Mouse (Mus musculus): ENCODE data around the gene Zfp454. TPM values are rescaled to one million over a fixed set of nuclear protein-coding genes. Genes with fewer than 3 reads are reported as not detected.

Gene Zfp454
- total RNA-seq (2017) = not detected in 2 replicates

DNA sequence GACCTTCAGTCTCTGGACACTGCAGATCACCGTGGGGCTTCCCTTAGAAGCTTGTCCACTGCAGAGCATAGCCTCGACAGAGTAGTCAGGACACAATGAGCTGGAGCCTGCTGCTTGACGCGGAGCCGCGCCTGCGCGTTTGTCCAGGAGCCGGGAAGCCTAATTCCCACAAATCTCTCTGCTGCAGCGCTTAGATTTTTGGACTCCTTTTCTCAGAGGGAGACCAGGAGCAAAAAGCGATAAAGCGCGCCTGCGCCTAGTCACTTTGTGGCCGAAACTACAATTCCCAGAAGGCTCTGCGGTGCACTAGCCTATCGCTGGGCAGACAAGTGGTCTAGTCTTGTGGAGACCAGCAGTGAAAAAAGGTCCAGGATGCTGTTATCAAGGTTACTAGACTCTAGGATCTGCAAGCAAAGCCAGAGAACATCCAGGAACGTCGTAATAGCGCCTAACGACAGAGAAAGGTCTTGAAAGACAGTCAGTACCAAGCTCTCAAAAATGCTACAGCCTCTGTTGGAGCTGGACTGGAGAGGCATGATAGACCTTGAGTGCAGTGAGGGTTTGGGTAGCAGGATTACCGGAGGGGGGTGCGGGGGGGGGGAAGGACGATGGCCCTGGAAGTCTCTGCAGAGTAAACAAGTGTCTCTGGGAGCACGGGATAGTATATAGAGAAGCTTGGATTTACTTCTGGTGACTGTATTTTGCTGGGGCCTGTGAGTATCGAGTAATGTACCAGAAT is at the start of gene Zfp454:
Gene Zfp454 (minus strand): TSS at position 262 of the 739 bp plus-strand sequence.
- ATAC-seq (ENCODE audit: extremely low read depth, insufficient number of reproducible peaks, low FRiP score, poor library complexity, severe bottlenecking) = no peak

DNA sequence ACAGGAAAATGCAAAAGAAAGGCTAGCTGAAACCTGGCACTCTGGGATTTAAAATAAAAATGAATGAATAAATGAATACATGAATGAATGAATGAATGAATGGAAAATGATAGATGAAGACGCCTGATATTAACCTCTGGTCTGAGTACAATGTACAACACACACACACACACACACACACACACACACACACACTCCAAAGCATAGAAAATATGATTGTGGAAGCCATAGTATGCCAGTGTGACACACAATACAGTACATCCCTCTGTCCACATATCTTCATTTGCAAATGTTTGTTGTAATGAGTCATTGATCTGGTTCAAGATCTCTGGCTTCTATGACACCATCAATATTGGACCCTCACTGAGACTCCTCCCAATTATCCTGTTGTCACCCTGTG is 44.6 kb upstream of the Zfp454 start:
- no peak for ATAC-seq (ENCODE audit: extremely low read depth, insufficient number of reproducible peaks, low FRiP score, poor library complexity, severe bottlenecking)

DNA sequence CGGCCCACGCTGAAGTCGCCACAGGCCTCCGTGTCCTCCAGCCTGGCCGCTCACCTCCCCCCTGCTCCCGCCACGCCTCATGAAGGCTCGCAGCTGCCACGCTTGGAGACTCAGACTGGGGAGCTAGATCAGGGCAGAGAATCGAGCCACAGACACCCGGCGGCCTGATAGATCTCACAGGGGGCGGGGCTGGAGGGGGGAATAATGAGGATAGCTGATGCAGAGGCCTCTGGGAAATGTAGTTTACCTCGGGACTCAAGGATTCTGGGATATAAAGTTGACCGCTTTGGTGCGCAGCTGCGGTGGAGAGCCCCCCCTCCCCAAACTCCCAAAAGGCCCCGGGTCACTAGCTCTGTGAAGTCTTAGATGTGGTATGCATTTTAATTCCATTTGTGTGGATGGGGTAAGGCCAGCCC is 44.0 kb upstream of the Zfp454 start, which contains the start of gene Zfp354b:
Gene Zfp354b (minus strand): TSS at position 183 of the 416 bp plus-strand sequence.
- ATAC-seq (ENCODE audit: extremely low read depth, insufficient number of reproducible peaks, low FRiP score, poor library complexity, severe bottlenecking) = peak; percentile 74; the same call in 1 of the 2 replicates

DNA sequence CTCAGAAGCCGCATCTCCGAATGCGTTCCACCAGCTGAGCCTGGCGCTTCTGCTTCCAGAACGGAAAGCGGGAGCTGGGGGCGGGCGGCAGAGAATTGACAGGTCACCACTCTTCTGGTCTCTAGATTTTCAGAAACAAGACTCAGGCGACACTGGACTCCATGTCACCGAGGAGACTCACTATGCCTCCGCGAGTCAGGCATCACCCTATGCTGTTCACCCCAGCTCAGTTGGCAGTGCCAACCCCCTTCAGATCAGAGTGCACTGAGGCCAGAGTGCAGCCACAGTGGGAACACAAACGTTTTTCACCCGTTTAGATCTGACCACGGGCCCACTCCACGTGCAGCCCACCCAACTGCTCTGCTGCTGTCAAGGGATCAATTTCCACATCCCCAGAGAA is 43.6 kb upstream of the Zfp454 start:
- ATAC-seq (ENCODE audit: extremely low read depth, insufficient number of reproducible peaks, low FRiP score, poor library complexity, severe bottlenecking) = no peak

DNA sequence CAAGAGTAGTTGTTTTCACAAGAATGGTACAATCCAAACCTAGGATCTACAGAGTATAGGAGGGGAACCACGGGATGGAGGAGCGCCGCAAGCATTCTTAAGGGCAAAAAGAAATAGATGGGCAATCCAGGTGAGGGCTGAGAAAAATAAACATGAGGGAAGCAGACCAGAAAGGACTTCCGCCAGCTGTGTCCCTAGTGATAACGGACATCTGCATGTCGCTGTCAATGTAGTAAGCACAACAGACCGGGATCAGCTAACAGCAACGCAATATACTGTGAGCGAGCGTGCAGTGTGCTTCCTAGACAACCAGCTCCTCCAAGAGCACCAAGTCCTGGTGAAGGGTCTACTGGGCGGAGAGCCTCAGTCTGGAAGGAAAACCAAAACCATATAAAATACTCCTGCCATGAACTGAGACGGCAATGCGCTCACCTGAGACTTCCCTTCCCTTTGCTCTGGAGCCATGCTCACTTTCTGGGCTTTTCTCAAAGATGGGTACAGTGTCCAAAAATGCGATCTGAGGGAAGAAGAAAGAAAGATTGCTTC is 43.1 kb upstream of the Zfp454 start:
- no peak for ATAC-seq (ENCODE audit: extremely low read depth, insufficient number of reproducible peaks, low FRiP score, poor library complexity, severe bottlenecking)

DNA sequence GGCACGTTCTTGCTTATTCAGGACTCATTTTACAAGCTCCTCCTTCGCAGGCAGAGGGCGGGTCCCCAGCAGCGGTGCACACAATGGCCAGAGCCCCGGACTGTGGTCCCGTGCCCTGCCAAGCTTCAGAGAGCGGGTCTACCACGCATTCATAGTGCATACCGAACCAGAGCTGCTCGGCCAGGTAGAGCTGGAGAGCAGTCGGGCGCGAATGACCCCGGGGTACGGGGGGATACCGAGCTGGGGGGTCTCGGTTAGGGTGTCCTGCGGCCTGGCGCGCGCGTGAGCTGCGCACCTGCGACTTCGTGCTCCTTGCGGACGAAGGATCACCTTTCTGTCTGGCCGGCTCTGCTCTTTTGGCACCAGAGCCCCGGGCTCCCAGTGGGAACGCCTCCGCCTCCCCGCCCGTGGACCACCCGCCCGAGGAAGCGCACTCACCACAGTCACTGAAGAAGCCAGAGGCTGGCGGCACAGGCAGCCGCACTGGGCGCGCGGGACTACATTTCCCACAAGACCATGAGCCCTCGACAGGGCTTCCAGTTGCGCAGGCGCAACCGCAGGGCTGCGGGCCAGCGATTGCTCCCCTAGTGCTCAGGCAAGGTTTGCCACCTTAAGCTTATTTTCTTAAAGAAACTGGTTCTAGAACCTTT is 28.3 kb upstream of the Zfp454 start, which contains the start of gene Zfp2:
Gene Zfp2 (minus strand): TSS at position 495 of the 650 bp plus-strand sequence.
- ATAC-seq (ENCODE audit: extremely low read depth, insufficient number of reproducible peaks, low FRiP score, poor library complexity, severe bottlenecking) = peak; percentile 91

DNA sequence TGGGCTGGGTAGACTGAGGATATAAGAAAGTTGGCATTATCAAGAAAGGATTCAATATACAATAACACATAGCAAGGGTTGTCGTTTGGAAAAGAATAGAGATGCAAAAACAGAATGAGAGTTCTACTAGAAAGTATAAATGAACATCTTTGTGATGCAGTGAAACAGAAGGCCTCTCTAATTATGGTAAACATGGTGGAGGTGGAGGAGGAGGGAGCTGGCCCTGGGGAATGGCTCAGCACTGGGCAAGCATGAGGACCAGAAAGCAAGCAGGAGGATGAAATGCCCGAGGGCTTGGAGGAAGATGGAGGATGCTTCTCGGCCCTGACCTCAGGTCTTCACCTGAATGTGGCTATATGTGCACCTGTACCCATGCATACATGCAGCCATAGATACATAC is 27.0 kb upstream of the Zfp454 start:
- ATAC-seq (ENCODE audit: extremely low read depth, insufficient number of reproducible peaks, low FRiP score, poor library complexity, severe bottlenecking) = no peak

DNA sequence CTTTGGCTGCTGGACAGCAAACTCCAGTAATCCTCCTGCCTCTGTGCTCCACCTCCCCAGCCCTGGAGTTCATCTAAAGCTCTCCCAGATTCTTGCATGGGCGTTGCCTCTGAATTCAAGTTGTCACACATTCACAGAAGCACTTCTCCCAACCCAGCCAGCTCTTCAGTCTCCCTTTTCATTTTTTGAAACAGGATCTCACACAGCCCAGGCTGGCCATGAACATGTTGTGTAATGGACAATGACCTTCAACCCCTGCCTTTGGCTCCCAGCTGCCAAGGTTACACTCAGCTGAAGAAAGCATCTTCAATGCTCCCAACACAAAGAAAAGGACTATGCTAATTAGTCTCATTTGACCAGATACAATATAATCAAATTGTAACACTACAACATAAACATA is 25.9 kb upstream of the Zfp454 start:
- ATAC-seq (ENCODE audit: extremely low read depth, insufficient number of reproducible peaks, low FRiP score, poor library complexity, severe bottlenecking) = no peak

DNA sequence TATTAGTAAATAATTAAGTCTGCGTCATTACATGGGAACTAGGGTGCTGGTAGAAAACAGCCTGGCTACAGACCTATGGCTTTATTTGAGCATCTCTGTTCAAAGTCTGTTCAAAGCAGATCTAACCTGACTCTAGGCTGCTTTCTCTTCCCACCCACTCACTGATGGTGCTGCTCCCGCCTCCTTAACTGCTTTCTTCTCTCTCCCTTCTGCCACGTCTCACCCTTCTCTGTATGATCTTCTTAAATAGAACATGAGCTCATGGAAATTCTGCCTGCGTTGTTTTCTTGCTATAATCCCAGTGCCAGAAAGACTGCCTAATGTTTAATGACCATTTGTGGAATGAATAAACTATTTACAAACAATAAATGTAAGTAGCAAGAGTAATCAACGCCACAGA is 20.7 kb upstream of the Zfp454 start:
- no peak for ATAC-seq (ENCODE audit: extremely low read depth, insufficient number of reproducible peaks, low FRiP score, poor library complexity, severe bottlenecking)

DNA sequence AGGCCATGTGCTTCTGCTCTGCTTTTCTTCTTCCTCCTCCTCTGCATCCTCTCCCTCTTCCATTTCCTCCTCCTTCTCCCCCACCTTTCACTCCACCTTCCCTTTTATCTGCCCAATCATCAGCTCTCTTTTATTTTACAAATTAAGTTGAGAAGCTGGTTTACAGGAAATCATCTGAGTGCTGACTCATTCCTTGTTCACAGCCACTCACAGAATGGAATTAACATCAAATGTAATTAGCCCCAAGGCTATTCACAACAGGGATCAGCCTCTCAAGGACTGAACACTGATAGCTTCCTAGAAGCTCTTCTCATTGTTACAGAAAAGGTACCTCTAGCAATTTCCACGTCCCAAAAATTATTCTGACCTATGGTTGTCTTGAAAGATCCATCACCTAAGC is 9.9 kb upstream of the Zfp454 start:
- ATAC-seq (ENCODE audit: extremely low read depth, insufficient number of reproducible peaks, low FRiP score, poor library complexity, severe bottlenecking) = no peak

DNA sequence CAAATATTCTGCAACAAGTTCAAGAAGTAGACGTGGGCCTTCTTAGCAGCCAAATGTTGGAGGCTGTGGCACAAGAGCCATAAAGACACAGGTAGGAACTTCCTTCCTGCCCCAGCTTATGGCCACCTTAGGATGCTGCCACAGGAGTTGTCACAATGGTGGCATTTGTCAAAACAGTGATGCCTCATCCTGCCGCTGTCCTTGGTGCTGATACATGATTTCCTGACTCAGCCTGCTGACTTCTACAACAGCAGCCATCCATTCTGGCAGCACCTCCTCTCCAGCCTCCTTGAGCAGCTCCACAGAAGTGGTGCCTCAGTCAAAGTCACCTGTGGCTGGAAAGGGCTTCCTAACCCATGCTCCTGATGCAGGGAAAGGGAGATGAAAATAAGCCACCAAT is 5.0 kb upstream of the Zfp454 start:
- ATAC-seq (ENCODE audit: extremely low read depth, insufficient number of reproducible peaks, low FRiP score, poor library complexity, severe bottlenecking) = no peak

DNA sequence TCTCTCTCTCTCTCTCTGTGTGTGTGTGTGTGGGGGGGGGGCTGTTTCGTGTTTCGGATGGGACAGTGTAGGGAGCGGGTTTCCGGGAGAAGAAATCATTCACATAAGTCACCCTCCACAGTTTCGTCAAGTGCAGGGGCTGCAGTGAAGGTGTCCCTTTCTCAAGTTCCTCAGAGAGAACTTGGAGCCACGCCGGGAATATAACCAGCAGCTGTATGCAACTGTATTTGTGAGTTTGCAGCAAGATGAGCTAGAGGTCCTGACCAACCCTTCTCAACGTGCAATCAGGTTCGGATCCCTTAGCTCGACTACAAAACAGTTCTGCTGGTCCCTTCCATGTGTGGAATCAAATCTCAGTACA is 538 bp downstream of the Zfp454 start:
- no peak for ATAC-seq (ENCODE audit: extremely low read depth, insufficient number of reproducible peaks, low FRiP score, poor library complexity, severe bottlenecking)

DNA sequence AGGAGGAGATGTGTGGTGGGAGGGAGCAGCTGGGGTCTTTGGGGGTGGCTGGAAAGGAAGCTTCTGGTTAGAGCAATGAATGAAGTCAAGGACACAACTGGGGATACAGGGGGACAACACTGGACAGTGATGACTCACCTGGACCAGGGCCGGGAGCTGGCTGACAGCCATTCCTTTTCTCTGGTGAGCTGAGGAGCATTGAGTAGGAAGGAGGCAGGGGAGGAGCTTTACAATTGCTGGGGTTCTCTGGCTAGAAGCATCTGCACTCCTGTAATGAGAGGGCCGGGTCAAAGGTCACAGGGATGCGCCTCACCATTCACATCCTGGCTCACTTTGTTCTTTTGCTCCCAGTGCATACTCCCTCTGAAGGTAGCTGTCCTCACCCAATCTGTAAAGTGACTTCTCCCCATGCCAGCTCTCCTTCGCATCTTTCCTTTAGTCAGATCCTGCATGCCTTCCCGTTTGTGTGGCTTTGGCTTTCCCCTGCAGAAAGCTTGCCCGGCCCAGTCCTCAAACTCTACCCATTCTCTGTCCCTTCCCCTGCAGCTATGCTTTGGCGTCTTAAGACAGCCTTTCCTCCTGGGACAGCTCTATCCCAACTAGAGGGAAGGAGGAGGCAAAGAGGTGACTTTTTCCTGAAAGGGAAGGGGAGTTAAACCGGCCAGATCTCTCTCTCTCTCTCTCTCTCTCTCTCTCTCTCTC is 1.1 kb downstream of the Zfp454 start:
- ATAC-seq (ENCODE audit: extremely low read depth, insufficient number of reproducible peaks, low FRiP score, poor library complexity, severe bottlenecking) = no peak

DNA sequence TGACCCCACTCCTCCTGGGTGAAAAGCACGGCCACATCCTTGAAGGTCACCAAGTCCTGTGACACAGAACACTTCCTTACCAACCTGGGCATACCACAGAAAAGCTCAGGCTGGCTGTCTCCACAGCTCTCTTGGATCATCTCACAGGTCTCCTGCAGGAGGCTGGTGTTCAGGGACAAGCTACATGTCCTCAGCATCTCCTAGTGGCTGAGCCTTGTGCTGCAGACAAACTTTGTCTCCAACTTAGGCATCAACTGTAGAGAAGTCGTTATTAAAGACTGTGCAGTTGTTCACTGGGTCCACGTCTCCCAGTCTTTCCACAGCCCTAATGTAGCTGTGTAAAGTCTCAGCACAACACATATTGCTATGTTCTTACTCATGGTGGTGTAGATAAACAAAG is 3.7 kb downstream of the Zfp454 start:
- no peak for ATAC-seq (ENCODE audit: extremely low read depth, insufficient number of reproducible peaks, low FRiP score, poor library complexity, severe bottlenecking)

DNA sequence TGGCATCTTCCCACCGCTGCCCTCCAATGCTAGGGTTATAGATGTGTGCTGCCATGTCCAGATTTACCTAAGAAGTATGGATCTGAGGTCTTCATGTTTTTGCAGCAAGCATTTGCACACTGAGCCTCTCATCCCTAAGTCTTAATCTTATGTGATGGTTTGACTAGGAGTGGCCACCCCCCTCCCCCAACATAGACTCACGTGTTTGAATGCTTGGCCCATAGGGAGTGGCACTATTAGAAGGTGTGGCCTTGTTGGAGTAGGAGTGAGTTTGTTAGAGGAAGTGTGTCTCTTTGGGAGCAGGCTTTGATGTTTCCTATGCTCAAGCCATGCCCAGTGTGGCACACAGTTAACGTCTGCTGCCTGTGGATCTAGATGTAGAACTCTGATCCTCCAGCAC is 8.8 kb downstream of the Zfp454 start:
- ATAC-seq (ENCODE audit: extremely low read depth, insufficient number of reproducible peaks, low FRiP score, poor library complexity, severe bottlenecking) = no peak

DNA sequence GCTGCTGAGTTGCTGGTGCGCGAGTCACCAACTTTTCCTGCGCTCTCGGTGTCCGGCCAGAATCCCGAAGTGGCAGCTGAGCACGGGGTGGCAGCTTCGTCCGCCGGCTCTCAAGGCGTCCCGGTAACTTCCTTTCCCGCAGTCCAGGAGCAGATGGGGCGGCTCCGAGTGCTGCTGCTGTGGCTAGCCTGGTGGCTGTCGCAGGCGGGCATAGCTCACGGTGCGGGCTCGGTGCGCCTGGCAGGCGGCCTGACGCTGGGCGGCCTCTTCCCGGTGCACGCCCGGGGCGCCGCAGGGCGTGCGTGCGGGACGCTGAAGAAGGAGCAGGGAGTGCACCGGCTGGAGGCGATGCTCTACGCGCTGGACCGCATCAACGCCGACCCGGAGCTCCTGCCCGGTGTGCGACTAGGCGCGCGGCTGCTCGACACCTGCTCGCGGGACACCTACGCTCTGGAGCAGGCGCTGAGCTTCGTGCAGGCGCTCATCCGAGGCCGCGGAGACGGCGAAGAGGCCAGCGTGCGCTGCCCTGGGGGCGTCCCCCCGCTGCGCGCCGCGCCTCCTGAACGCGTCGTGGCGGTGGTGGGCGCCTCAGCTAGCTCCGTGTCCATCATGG is 36.4 kb downstream of the Zfp454 start:
- ATAC-seq (ENCODE audit: extremely low read depth, insufficient number of reproducible peaks, low FRiP score, poor library complexity, severe bottlenecking) = no peak

DNA sequence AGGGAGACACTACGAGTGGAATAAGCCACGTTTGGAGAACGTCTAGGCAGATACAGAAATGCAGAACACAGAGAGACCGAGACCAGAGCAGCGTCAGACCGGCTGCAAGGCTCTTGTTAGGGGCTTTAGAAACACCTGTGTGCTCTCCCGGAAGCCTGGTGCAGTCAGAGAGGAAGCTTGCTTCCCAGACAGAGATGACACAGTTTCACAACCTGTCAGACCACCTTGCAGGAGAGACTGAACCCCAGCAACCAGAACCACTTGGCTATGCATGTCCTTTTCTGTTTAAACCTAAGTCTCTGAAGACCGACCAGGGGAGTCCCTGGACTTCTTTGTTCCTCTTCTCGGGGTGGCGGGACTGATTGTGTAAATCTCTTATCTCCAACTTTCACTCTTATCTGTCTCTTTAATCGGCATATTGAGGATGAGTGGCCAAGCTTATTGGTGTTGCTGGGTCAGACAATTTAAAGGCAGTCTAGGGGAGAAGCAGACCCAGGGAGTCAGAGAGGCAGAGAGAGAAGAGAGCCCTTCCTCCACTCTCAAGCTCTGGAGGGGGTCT is 37.2 kb downstream of the Zfp454 start, which contains the start of gene Grm6:
Gene Grm6 (plus strand): TSS at position 509 of the 559 bp plus-strand sequence.
- peak; percentile 39 for ATAC-seq (ENCODE audit: extremely low read depth, insufficient number of reproducible peaks, low FRiP score, poor library complexity, severe bottlenecking)

DNA sequence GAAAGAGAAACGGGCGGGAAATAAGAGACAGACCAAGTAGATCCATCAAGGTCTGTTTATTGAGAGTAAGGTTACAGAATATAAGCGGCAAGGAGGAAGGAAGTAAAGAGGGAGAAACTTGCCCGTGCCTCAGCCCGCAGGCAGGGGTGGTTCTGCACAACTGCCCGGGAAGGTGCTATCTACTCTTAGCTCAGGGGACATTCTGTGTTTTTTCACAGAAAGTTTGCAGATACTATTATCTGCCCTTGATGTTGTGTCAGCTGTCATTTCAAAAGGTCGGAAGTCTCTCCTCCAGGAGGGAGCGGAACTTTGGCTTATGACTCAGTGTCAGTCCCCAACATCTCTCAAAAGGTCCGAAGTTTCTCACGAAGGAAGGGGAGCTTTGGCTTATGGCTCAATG is 38.1 kb downstream of the Zfp454 start:
- ATAC-seq (ENCODE audit: extremely low read depth, insufficient number of reproducible peaks, low FRiP score, poor library complexity, severe bottlenecking) = no peak
